Mouse (Mus musculus): ENCODE measurements at regions not wholly inside any gene's neighbourhood (a gene's known extent, or its start where the extent isn't known, plus 50 kb on each side); places are given as distances from the start of the nearest gene placed in this dataset.

DNA sequence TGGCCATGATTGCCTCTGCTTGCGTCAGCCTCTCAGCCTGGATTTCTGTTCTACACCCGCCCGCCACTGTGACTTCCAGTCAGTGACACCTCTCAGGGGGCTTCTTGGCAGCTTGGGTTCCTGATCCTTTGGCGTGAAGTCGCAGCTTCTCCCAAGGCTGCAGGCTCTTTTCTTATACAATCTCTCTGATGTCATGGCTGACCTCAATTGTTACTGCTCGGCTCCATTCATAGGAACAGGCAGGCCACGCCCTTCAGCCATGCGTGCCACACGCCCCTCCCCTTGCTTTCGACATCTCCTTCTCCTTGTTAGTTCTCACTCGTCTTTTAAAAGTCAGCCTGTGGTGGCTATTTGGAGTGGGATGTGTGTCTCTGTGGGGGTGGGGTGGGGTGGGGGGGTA is 97.1 kb upstream of the Lemd2 start:
- no peaks in the 10 kb centered on the region for H3K36me3 ChIP-seq (ENCODE audit: control insufficient read depth, insufficient read depth, low read length)
- no peaks in the 10 kb centered on the region for H3K9me3 ChIP-seq (ENCODE audit: control insufficient read depth, low read depth, low read length)
- no peak overlapping the region for H3K9ac ChIP-seq (replicated peaks; ENCODE audit: low read depth, low read length)
- ATAC-seq (ENCODE audit: insufficient number of reproducible peaks, insufficient read depth, low FRiP score, low read depth): no peak
- no peak overlapping the region for H3K4me2 ChIP-seq (replicated peaks; ENCODE audit: low read depth, low read length)
- no peak overlapping the region for H3K27ac ChIP-seq (ENCODE audit: low read length)
- H3K4me1 ChIP-seq (ENCODE audit: control insufficient read depth, insufficient read depth, low read length): no peaks in the 10 kb centered on the region
- H3K4me3 ChIP-seq (ENCODE audit: low read depth, low read length): no peak overlapping the region
- WGBS: 42% methylated on average over 11 of the region's 11 CpGs
- no peaks in the 10 kb centered on the region for H3K27me3 ChIP-seq (ENCODE audit: control insufficient read depth, insufficient read depth, low read length)

DNA sequence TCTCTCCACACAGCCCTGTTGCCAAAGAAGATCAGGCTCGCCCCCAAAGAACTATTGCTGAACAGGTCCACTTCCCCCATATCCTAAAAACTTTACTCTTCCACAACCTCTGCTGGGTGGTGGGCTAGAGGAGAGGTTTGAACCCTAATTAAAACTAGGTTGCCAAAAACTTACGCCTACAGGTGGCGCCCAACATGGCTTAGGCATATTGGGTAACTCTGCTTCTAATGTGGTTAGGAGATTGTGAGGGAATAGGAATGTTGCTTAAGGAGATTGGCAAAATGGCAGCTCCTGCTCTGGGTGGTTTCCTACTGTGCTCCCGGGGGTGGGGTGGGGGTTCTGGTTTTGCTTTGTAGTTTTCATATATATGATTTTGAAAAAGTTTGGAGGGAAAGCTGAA is 95.0 kb upstream of the Lemd2 start:
- WGBS: 77% methylated on average over 4 of the region's 4 CpGs
- no peak overlapping the region for H3K4me3 ChIP-seq (ENCODE audit: low read depth, low read length)

DNA sequence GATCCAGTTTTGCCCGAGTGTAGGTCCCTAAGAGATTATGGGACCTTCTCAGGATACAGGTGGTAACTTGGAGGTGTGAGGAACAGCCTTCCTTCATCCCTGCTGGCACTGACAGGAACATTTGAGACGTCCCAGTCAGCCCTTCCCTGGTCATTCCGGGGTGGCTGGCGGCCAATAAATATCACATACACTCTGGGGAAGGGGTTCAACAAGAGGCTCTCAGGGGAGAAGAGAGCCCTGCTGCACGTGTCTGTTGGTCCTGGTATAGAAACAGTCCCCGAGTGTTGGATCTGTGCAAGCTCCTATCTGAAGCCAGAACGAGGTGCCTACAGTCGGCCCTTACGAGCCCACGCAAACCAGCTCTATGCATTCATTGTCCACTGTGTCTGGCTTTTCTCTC is 94.1 kb upstream of the Lemd2 start:
- WGBS: 71% methylated on average over 10 of the region's 10 CpGs
- no peak overlapping the region for H3K27ac ChIP-seq (ENCODE audit: low read length)
- no peaks in the 10 kb centered on the region for H3K9me3 ChIP-seq (ENCODE audit: control insufficient read depth, low read depth, low read length)
- H3K9ac ChIP-seq (replicated peaks; ENCODE audit: low read depth, low read length): no peak overlapping the region
- no peak for ATAC-seq (ENCODE audit: insufficient number of reproducible peaks, insufficient read depth, low FRiP score, low read depth)
- H3K36me3 ChIP-seq (ENCODE audit: control insufficient read depth, insufficient read depth, low read length): no peaks in the 10 kb centered on the region
- H3K4me2 ChIP-seq (replicated peaks; ENCODE audit: low read depth, low read length): no peak overlapping the region
- no peaks in the 10 kb centered on the region for H3K4me1 ChIP-seq (ENCODE audit: control insufficient read depth, insufficient read depth, low read length)
- no peak overlapping the region for H3K4me3 ChIP-seq (ENCODE audit: low read depth, low read length)
- no peaks in the 10 kb centered on the region for H3K27me3 ChIP-seq (ENCODE audit: control insufficient read depth, insufficient read depth, low read length)

More for the DNA sequence above, 95.0 kb upstream of the Lemd2 start:
- no peaks in the 10 kb centered on the region for H3K27me3 ChIP-seq (ENCODE audit: control insufficient read depth, insufficient read depth, low read length)
- no peaks in the 10 kb centered on the region for H3K4me1 ChIP-seq (ENCODE audit: control insufficient read depth, insufficient read depth, low read length)
- H3K9ac ChIP-seq (replicated peaks; ENCODE audit: low read depth, low read length): no peak overlapping the region
- H3K4me2 ChIP-seq (replicated peaks; ENCODE audit: low read depth, low read length): no peak overlapping the region
- H3K36me3 ChIP-seq (ENCODE audit: control insufficient read depth, insufficient read depth, low read length): no peaks in the 10 kb centered on the region
- ATAC-seq (ENCODE audit: insufficient number of reproducible peaks, insufficient read depth, low FRiP score, low read depth): no peak
- H3K27ac ChIP-seq (ENCODE audit: low read length): no peak overlapping the region
- H3K9me3 ChIP-seq (ENCODE audit: control insufficient read depth, low read depth, low read length): no peaks in the 10 kb centered on the region

GRCm38 (mm10) chr17:27296156-27296555 is 91.9 kb upstream of the Lemd2 start:
- no peak overlapping the region for H3K9ac ChIP-seq (replicated peaks; ENCODE audit: low read depth, low read length)
- ATAC-seq (ENCODE audit: insufficient number of reproducible peaks, insufficient read depth, low FRiP score, low read depth): no peak
- no peaks in the 10 kb centered on the region for H3K27me3 ChIP-seq (ENCODE audit: control insufficient read depth, insufficient read depth, low read length)
- 82% methylated on average over 5 of the region's 5 CpGs for WGBS
- no peaks in the 10 kb centered on the region for H3K36me3 ChIP-seq (ENCODE audit: control insufficient read depth, insufficient read depth, low read length)
- no peak overlapping the region for H3K4me2 ChIP-seq (replicated peaks; ENCODE audit: low read depth, low read length)
- no peak overlapping the region for H3K27ac ChIP-seq (ENCODE audit: low read length)
- H3K4me3 ChIP-seq (ENCODE audit: low read depth, low read length): no peak overlapping the region
- no peaks in the 10 kb centered on the region; the same call in 1 of the 2 replicates for H3K9me3 ChIP-seq (ENCODE audit: control insufficient read depth, low read depth, low read length)
- H3K4me1 ChIP-seq (ENCODE audit: control insufficient read depth, insufficient read depth, low read length): no peaks in the 10 kb centered on the region

- no peak overlapping the region for H3K27ac ChIP-seq (ENCODE audit: low read length)
- 23% methylated on average over 5 of the region's 5 CpGs for WGBS
Observed at GRCm38 (mm10) chr17:27294208-27294604, 89.9 kb upstream of the Lemd2 start.

GRCm38 (mm10) chr17:27293586-27294207 is 89.4 kb upstream of the Lemd2 start:
- Histone ChIP-seq H3K9ac (replicated peaks; ENCODE audit: low read depth, low read length) (no peak overlapping the region), H3K4me3 (ENCODE audit: low read depth, low read length) (no peak overlapping the region), H3K36me3 (ENCODE audit: control insufficient read depth, insufficient read depth, low read length) (no peaks in the 10 kb centered on the region), H3K4me1 (ENCODE audit: control insufficient read depth, insufficient read depth, low read length) (no peaks in the 10 kb centered on the region), H3K9me3 (ENCODE audit: control insufficient read depth, low read depth, low read length) (peaks cover 3% of the 10 kb centered on the region; the same call in 1 of the 2 replicates), H3K4me2 (replicated peaks; ENCODE audit: low read depth, low read length) (no peak overlapping the region), H3K27ac (ENCODE audit: low read length) (no peak overlapping the region), H3K27me3 (ENCODE audit: control insufficient read depth, insufficient read depth, low read length) (no peaks in the 10 kb centered on the region)
- WGBS: 71% methylated on average over 14 of the region's 14 CpGs
- no peak for ATAC-seq (ENCODE audit: insufficient number of reproducible peaks, insufficient read depth, low FRiP score, low read depth)

More at GRCm38 (mm10) chr17:27294208-27294604, 89.9 kb upstream of the Lemd2 start:
- no peaks in the 10 kb centered on the region for H3K27me3 ChIP-seq (ENCODE audit: control insufficient read depth, insufficient read depth, low read length)
- no peak overlapping the region for H3K9ac ChIP-seq (replicated peaks; ENCODE audit: low read depth, low read length)
- no peak for ATAC-seq (ENCODE audit: insufficient number of reproducible peaks, insufficient read depth, low FRiP score, low read depth)
- H3K9me3 ChIP-seq (ENCODE audit: control insufficient read depth, low read depth, low read length): peaks cover 3% of the 10 kb centered on the region; the same call in 1 of the 2 replicates
- no peaks in the 10 kb centered on the region for H3K4me1 ChIP-seq (ENCODE audit: control insufficient read depth, insufficient read depth, low read length)
- no peaks in the 10 kb centered on the region for H3K36me3 ChIP-seq (ENCODE audit: control insufficient read depth, insufficient read depth, low read length)
- no peak overlapping the region for H3K4me2 ChIP-seq (replicated peaks; ENCODE audit: low read depth, low read length)
- H3K4me3 ChIP-seq (ENCODE audit: low read depth, low read length): no peak overlapping the region

DNA sequence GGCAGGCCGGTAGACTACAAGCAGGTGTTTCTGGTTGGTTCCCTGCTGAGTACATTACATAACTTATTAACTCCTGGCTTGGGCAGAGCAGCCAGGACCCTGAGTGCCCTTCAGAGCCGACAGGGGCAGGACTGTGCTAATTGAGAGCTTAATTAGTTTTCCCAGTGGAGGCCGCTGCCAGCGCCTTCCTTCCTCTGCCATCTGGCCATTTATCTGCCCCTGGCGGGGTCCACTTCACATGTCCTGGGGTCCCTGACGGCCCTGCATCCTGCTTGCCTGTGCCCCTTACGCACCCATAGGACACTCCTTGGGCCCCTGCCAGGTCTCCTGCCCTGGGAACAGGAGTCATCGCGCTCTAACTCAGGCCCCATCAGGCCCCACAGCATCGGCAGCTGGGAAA is 87.4 kb upstream of the Lemd2 start:
- Histone ChIP-seq H3K9ac (replicated peaks; ENCODE audit: low read depth, low read length) (no peak overlapping the region), H3K4me3 (ENCODE audit: low read depth, low read length) (no peak overlapping the region), H3K27me3 (ENCODE audit: control insufficient read depth, insufficient read depth, low read length) (no peaks in the 10 kb centered on the region), H3K4me2 (replicated peaks; ENCODE audit: low read depth, low read length) (no peak overlapping the region), H3K36me3 (ENCODE audit: control insufficient read depth, insufficient read depth, low read length) (no peaks in the 10 kb centered on the region), H3K27ac (ENCODE audit: low read length) (no peak overlapping the region), H3K9me3 (ENCODE audit: control insufficient read depth, low read depth, low read length) (peaks cover 3% of the 10 kb centered on the region; the same call in 1 of the 2 replicates), H3K4me1 (ENCODE audit: control insufficient read depth, insufficient read depth, low read length) (no peaks in the 10 kb centered on the region)
- WGBS: 83% methylated on average over 10 of the region's 10 CpGs
- no peak for ATAC-seq (ENCODE audit: insufficient number of reproducible peaks, insufficient read depth, low FRiP score, low read depth)

- H3K4me3 ChIP-seq (ENCODE audit: low read depth, low read length): no peak overlapping the region
- H3K4me1 ChIP-seq (ENCODE audit: control insufficient read depth, insufficient read depth, low read length): no peaks in the 10 kb centered on the region
- no peak overlapping the region for H3K4me2 ChIP-seq (replicated peaks; ENCODE audit: low read depth, low read length)
- no peak overlapping the region for H3K27ac ChIP-seq (ENCODE audit: low read length)
- ATAC-seq (ENCODE audit: insufficient number of reproducible peaks, insufficient read depth, low FRiP score, low read depth): no peak
- H3K36me3 ChIP-seq (ENCODE audit: control insufficient read depth, insufficient read depth, low read length): no peaks in the 10 kb centered on the region
- peaks cover 3% of the 10 kb centered on the region; the same call in 1 of the 2 replicates for H3K9me3 ChIP-seq (ENCODE audit: control insufficient read depth, low read depth, low read length)
- H3K9ac ChIP-seq (replicated peaks; ENCODE audit: low read depth, low read length): no peak overlapping the region
- no peaks in the 10 kb centered on the region for H3K27me3 ChIP-seq (ENCODE audit: control insufficient read depth, insufficient read depth, low read length)
- 93% methylated on average over 14 of the region's 14 CpGs for WGBS
Observed at GRCm38 (mm10) chr17:27291176-27291575, 86.9 kb upstream of the Lemd2 start.

DNA sequence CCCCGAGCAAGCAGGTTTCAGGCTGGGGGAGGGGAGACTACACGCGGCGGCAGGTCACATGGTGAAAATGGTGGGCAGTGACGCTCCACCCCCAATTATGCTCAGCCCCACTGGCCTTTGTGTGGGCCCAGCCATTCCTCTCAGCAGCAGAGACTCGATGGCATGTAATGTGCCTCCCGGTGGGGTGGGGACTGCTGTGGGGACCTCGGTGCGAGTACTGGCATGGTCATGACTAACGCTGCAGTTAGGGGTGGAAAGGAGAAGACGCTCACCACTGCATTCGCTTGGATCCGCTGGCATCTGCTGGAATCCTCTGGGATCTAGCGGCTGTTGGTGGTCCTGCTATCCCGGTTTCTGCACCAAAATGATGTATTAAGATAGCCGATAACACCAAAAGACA is 86.0 kb upstream of the Lemd2 start:
- Histone ChIP-seq H3K9me3 (ENCODE audit: control insufficient read depth, low read depth, low read length) (peaks cover 3% of the 10 kb centered on the region; the same call in 1 of the 2 replicates), H3K27me3 (ENCODE audit: control insufficient read depth, insufficient read depth, low read length) (no peaks in the 10 kb centered on the region), H3K4me1 (ENCODE audit: control insufficient read depth, insufficient read depth, low read length) (no peaks in the 10 kb centered on the region), H3K9ac (replicated peaks; ENCODE audit: low read depth, low read length) (no peak overlapping the region), H3K36me3 (ENCODE audit: control insufficient read depth, insufficient read depth, low read length) (no peaks in the 10 kb centered on the region), H3K4me2 (replicated peaks; ENCODE audit: low read depth, low read length) (no peak overlapping the region), H3K4me3 (ENCODE audit: low read depth, low read length) (no peak overlapping the region), H3K27ac (ENCODE audit: low read length) (no peak overlapping the region)
- WGBS: 97% methylated on average over 16 of the region's 16 CpGs
- ATAC-seq (ENCODE audit: insufficient number of reproducible peaks, insufficient read depth, low FRiP score, low read depth): no peak
